Mouse (Mus musculus): Measurements from ENCODE around the gene Grb2.

- no peak for TF ChIP-seq CTCF (IDR thresholded peaks at IDR 0.05; ENCODE audit: insufficient read depth, low read depth, low read length)
- no peak for TF ChIP-seq POLR2A (IDR thresholded peaks at IDR 0.05; ENCODE audit: insufficient read depth, low read depth, low read length)
Observed at GRCm38 (mm10) chr11:115749834-115750233, 41.4 kb upstream of the Grb2 start.
